Mouse (Mus musculus): ENCODE data around the gene Ppp2r5c. TPM values are rescaled to one million over a fixed set of nuclear protein-coding genes. Genes with fewer than 3 reads are reported as not detected.

Ppp2r5c gene
- polyA plus RNA-seq, 1 experiment from 2014 or later = 59.4 TPM

DNA sequence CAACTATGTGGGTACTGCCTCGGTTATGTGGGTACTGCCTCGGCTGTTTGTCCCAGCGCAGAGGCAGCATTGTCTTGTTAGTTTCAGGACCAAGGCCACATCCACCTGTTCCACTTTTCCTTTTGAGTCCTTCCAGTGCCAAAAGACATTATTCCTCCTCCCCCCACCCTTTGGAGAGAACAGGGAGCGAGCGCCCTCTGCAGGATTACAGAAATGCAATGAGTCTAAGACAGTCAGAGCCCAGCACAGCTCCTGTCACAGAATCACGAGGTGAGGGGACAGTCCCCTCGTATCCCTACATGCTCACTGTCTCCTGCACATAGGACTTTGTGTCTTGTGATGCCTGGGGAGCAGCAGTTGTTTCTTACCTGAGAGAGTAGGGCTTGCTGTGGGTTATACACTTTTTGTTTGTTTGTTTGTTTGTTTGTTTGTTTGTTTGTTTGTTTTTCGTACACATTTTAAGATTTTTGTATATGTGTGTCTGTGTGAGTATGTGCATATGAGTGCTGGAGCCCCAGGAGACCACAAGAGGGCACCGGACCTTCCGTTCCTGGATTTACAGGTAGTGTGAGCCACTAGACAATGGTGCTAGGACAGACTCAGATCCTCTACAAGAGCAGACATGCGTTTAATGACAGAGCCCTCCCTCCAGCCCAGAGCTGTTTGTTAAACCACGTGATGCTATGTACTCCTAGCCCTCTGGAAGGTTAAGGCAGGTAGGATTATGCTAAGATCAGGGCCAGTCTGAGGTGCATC, 43.2 kb downstream of the Ppp2r5c start:
- Histone ChIP-seq H3K27ac (ENCODE audit: low read length) (no peak overlapping the region), H3K9me3 (replicated peaks; ENCODE audit: control insufficient read depth, low read length) (no peaks in the 10 kb centered on the region), H3K4me2 (ENCODE audit: low read depth, low read length) (no peak overlapping the region), H3K9ac (ENCODE audit: low read depth, low read length) (no peak overlapping the region), H3K36me3 (ENCODE audit: control insufficient read depth, insufficient read depth) (no peaks in the 10 kb centered on the region; the same call in 1 of the 2 replicates), H3K4me3 (ENCODE audit: low read depth, low read length) (no peak overlapping the region), H3K4me1 (ENCODE audit: control insufficient read depth, low read depth, low read length) (peaks cover 26% of the 10 kb centered on the region), H3K27me3 (ENCODE audit: control insufficient read depth, insufficient read depth, low read depth, low read length) (no peaks in the 10 kb centered on the region)
- ATAC-seq (ENCODE audit: low read depth) = no peak
- WGBS (ENCODE audit: insufficient replicate concordance) = 86% methylated on average over 12 of the region's 12 CpGs

DNA sequence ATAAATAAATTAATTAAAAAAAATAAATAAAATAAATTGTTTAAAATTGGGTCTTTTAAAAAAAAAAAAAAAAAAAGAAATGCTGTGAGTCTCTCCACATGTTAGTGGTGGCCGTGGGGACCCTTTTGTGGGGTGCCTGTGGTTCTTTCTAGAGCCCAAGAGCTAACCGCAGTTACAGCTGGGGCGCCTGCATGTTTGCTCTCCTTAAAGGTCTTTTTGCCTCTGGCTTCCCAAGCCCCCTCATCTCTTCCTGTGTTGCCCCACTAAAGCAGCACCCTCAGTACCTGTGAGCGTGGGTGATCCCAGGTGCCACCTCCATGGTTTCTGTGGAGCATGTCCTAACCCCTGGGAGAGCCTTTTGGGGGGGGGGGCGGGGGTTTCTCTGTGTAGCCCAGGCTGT, 45.5 kb downstream of the Ppp2r5c start:
- Histone ChIP-seq H3K4me3 (ENCODE audit: low read depth, low read length) (no peak overlapping the region), H3K27me3 (ENCODE audit: control insufficient read depth, insufficient read depth, low read depth, low read length) (no peaks in the 10 kb centered on the region), H3K9me3 (replicated peaks; ENCODE audit: control insufficient read depth, low read length) (no peaks in the 10 kb centered on the region), H3K9ac (ENCODE audit: low read depth, low read length) (no peak overlapping the region), H3K4me1 (ENCODE audit: control insufficient read depth, low read depth, low read length) (peaks cover 24% of the 10 kb centered on the region), H3K36me3 (ENCODE audit: control insufficient read depth, insufficient read depth) (no peaks in the 10 kb centered on the region; the same call in 1 of the 2 replicates), H3K4me2 (ENCODE audit: low read depth, low read length) (no peak overlapping the region), H3K27ac (ENCODE audit: low read length) (no peak overlapping the region)
- ATAC-seq (ENCODE audit: low read depth) = no peak
- 82% methylated on average over 5 of the region's 5 CpGs for WGBS (ENCODE audit: insufficient replicate concordance)

DNA sequence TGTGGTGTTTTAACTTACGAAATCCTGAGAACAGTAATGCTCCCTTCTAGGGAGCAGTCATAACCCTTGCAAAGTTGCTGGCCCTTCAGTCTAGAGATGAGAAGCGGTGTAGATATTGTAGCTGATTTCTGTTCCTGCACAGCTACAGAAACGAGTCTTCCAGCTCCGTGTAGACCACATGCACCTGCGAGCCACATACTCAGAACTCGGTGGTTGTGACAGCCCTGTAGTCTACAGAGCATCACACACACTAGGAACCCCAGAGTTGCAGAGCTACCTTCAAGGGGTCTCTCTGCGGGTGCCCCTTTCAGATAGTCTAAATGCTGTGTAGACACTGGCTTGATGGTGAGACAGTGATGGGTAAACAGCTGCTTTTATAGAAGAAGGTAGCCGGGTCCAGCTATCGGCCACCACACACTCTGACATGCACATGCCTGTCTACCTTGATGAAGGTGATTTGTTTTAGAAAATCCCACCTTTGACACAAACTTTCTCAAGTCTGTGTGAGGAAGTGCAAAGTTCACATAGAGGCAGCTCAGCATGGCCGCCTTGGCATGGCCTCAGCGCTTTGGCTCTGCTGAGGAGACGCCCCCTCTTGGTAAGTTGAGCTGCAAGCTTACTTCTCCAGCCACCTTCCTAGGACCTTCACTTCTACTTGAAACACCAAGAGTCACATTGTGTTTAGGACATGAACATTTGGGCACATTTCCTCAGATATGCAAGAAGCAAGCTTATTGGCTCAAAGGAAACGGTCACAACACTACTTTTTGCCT, 46.9 kb downstream of the Ppp2r5c start:
- no peaks in the 10 kb centered on the region for H3K27me3 ChIP-seq (ENCODE audit: control insufficient read depth, insufficient read depth, low read depth, low read length)
- peaks cover 25% of the 10 kb centered on the region for H3K4me1 ChIP-seq (ENCODE audit: control insufficient read depth, low read depth, low read length)
- H3K4me2 ChIP-seq (ENCODE audit: low read depth, low read length) = no peak overlapping the region
- H3K9ac ChIP-seq (ENCODE audit: low read depth, low read length) = no peak overlapping the region
- 81% methylated on average over 13 of the region's 13 CpGs for WGBS (ENCODE audit: insufficient replicate concordance)
- no peaks in the 10 kb centered on the region; the same call in 1 of the 2 replicates for H3K36me3 ChIP-seq (ENCODE audit: control insufficient read depth, insufficient read depth)
- H3K9me3 ChIP-seq (replicated peaks; ENCODE audit: control insufficient read depth, low read length) = no peaks in the 10 kb centered on the region
- no peak overlapping the region for H3K4me3 ChIP-seq (ENCODE audit: low read depth, low read length)
- H3K27ac ChIP-seq (ENCODE audit: low read length) = no peak overlapping the region
- no peak for ATAC-seq (ENCODE audit: low read depth)

DNA sequence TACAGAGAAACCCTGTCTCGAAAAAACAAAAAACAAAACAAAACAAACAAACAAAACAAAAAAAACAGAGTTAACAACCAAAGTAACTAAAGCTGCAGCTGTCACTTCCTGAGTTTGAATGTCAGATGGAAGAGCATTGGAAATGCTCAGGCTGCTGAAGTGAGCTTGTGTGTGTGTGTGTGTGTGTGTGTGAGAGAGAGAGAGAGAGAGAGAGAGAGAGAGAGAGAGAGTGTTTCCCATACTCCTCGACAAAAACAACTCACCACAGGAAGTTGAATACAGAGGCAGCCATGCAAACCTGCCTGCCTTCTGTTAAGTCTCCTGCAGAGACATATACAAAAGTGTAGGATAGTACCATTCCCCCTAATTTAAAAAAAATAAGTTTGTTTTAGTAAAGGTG, 47.9 kb downstream of the Ppp2r5c start:
- Histone ChIP-seq H3K36me3 (ENCODE audit: control insufficient read depth, insufficient read depth) (no peaks in the 10 kb centered on the region; the same call in 1 of the 2 replicates), H3K4me2 (ENCODE audit: low read depth, low read length) (no peak overlapping the region), H3K9ac (ENCODE audit: low read depth, low read length) (no peak overlapping the region), H3K27me3 (ENCODE audit: control insufficient read depth, insufficient read depth, low read depth, low read length) (no peaks in the 10 kb centered on the region), H3K27ac (ENCODE audit: low read length) (no peak overlapping the region), H3K9me3 (replicated peaks; ENCODE audit: control insufficient read depth, low read length) (no peaks in the 10 kb centered on the region), H3K4me3 (ENCODE audit: low read depth, low read length) (no peak overlapping the region), H3K4me1 (ENCODE audit: control insufficient read depth, low read depth, low read length) (peaks cover 35% of the 10 kb centered on the region)
- WGBS (ENCODE audit: insufficient replicate concordance) = 38% methylated on average over 2 of the region's 2 CpGs
- no peak for ATAC-seq (ENCODE audit: low read depth)

DNA sequence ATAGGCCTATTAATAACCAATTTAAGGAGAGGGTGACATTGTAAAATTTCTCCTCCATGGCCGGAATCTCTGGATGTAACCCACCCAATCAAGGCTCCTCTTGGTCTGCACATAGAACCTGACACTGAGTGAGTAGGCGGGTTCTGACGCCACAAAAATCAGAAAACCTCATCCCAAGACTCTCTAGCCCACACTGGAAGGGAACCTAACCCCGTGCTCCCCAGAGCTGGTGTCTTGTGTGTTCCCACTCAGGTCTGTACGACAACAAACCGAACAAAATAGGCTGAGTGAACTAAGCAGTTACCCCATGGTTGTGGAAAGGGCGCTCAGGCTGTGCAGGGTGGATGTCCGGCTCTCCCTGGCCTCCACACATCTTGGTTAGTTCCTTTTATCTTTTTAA, 48.3 kb downstream of the Ppp2r5c start:
- Histone ChIP-seq H3K9ac (ENCODE audit: low read depth, low read length) (no peak overlapping the region), H3K4me1 (ENCODE audit: control insufficient read depth, low read depth, low read length) (peaks cover 39% of the 10 kb centered on the region), H3K27me3 (ENCODE audit: control insufficient read depth, insufficient read depth, low read depth, low read length) (no peaks in the 10 kb centered on the region), H3K4me3 (ENCODE audit: low read depth, low read length) (no peak overlapping the region), H3K9me3 (replicated peaks; ENCODE audit: control insufficient read depth, low read length) (no peaks in the 10 kb centered on the region), H3K4me2 (ENCODE audit: low read depth, low read length) (no peak overlapping the region), H3K27ac (ENCODE audit: low read length) (no peak overlapping the region), H3K36me3 (ENCODE audit: control insufficient read depth, insufficient read depth) (no peaks in the 10 kb centered on the region; the same call in 1 of the 2 replicates)
- 78% methylated on average over 8 of the region's 8 CpGs for WGBS (ENCODE audit: insufficient replicate concordance)
- no peak for ATAC-seq (ENCODE audit: low read depth)

DNA sequence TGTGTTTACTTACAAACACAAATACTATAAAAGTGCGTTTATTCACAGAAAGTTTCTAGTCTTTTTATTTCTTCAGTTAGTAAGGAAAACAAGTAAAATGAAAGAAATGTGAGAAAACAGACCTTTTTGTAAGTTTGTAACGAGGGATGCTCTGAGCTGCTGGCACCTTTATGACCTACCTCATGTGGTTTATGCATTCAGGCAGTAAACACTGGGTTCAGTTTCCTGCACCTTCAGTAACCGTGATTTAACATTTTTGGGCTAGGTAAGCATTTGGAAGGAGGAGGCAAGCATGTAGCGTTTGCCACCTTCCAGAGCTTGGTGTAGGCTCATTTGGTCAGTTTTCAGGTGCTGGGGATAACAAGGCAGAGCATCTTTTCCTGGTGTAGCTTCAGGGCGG, 49.1 kb downstream of the Ppp2r5c start:
- H3K36me3 ChIP-seq (ENCODE audit: control insufficient read depth, insufficient read depth) = no peaks in the 10 kb centered on the region
- H3K4me3 ChIP-seq (ENCODE audit: low read depth, low read length) = no peak overlapping the region
- peaks cover 42% of the 10 kb centered on the region for H3K4me1 ChIP-seq (ENCODE audit: control insufficient read depth, low read depth, low read length)
- no peak overlapping the region for H3K4me2 ChIP-seq (ENCODE audit: low read depth, low read length)
- H3K27me3 ChIP-seq (ENCODE audit: control insufficient read depth, insufficient read depth, low read depth, low read length) = no peaks in the 10 kb centered on the region
- WGBS (ENCODE audit: insufficient replicate concordance) = 78% methylated on average over 5 of the region's 5 CpGs
- no peak for ATAC-seq (ENCODE audit: low read depth)
- no peak overlapping the region for H3K9ac ChIP-seq (ENCODE audit: low read depth, low read length)
- no peak overlapping the region for H3K27ac ChIP-seq (ENCODE audit: low read length)
- no peaks in the 10 kb centered on the region for H3K9me3 ChIP-seq (replicated peaks; ENCODE audit: control insufficient read depth, low read length)

DNA sequence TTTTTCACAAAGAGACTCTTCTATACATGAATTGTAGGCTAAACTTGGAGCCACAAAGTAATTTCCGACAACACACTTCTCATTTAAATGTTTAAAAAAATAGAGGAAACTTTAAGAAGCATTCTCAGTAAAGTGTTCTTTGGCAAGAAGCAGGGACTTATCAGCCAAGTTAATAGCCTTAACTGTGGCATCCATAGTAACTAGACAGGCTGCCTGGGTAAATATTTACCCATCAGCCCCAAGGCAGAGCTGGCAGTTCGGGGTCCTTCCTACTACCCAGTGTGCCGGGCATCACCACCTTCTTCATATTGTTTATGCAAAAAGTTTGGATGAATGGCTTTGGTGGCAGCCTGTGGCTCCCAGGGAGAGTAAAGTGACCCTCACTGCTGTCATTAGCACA, 50.1 kb downstream of the Ppp2r5c start:
- H3K27ac ChIP-seq (ENCODE audit: low read length) = no peak overlapping the region
- peaks cover 42% of the 10 kb centered on the region for H3K4me1 ChIP-seq (ENCODE audit: control insufficient read depth, low read depth, low read length)
- WGBS (ENCODE audit: insufficient replicate concordance) = 61% methylated on average over 3 of the region's 3 CpGs
- no peak overlapping the region for H3K9ac ChIP-seq (ENCODE audit: low read depth, low read length)
- H3K4me3 ChIP-seq (ENCODE audit: low read depth, low read length) = no peak overlapping the region
- no peak for ATAC-seq (ENCODE audit: low read depth)
- H3K36me3 ChIP-seq (ENCODE audit: control insufficient read depth, insufficient read depth) = no peaks in the 10 kb centered on the region
- H3K4me2 ChIP-seq (ENCODE audit: low read depth, low read length) = no peak overlapping the region
- no peaks in the 10 kb centered on the region for H3K9me3 ChIP-seq (replicated peaks; ENCODE audit: control insufficient read depth, low read length)
- H3K27me3 ChIP-seq (ENCODE audit: control insufficient read depth, insufficient read depth, low read depth, low read length) = no peaks in the 10 kb centered on the region

DNA sequence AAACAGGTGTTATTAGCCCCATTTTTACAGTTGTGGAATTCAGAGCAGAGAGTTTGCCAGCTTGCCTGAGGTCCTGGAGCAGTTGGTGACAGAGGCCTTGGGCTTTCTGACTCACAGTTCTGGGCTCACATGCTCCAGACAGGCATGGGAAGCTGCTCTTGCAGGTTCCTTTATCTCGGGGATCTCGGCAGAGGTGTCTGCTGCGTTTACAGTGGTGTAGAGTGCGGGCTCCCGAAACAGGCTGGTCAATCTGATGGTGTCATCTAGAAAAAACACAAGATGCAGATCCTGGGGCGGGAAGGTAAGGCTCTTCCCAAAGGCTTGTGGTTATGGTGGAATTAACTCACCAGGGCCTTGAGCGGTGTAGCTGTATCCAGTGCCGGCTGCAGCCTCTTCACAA, 50.6 kb downstream of the Ppp2r5c start:
- Histone ChIP-seq H3K4me1 (ENCODE audit: control insufficient read depth, low read depth, low read length) (peaks cover 44% of the 10 kb centered on the region), H3K4me2 (ENCODE audit: low read depth, low read length) (no peak overlapping the region), H3K36me3 (ENCODE audit: control insufficient read depth, insufficient read depth) (no peaks in the 10 kb centered on the region), H3K9me3 (replicated peaks; ENCODE audit: control insufficient read depth, low read length) (no peaks in the 10 kb centered on the region), H3K27me3 (ENCODE audit: control insufficient read depth, insufficient read depth, low read depth, low read length) (no peaks in the 10 kb centered on the region), H3K4me3 (ENCODE audit: low read depth, low read length) (no peak overlapping the region), H3K27ac (ENCODE audit: low read length) (no peak overlapping the region), H3K9ac (ENCODE audit: low read depth, low read length) (no peak overlapping the region)
- no peak for ATAC-seq (ENCODE audit: low read depth)
- 53% methylated on average over 8 of the region's 8 CpGs for WGBS (ENCODE audit: insufficient replicate concordance)
